Mouse (Mus musculus) mature B cell (primary cell): ENCODE results near the gene Zfpm1.

Source experiments
- in situ Hi-C: fragments of 300-500 bp; cut with MboI; formaldehyde crosslinking; loops from 2 replicates; pipeline ENCODE4 v1.14.3; 2019

Zfpm1 gene

DNA sequence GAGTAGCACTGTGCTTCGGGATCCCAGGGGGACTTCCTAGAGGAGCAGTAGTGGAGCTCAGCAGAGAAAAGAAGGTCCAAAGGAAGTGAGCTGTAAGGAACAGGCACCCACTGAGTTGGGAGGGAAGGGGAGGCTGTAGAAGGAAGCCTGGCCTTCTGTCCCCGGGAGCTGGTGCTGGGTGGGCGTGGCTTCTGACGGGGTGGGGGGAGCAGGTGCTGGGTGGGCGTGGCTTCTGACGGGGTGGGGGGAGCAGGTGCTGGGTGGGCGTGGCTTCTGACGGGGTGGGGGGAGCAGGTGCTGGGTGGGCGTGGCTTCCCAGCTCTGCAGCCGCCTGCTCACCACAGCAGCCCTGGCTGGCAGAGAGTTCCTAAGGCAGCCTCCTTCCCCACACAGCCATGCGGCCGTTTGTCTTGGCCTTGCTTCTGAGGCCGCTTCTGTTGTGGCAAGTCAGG, 42.0 kb downstream of the Zfpm1 start:
- in situ Hi-C loops, result loop anchor here (5.0 kb wide), 1 partner anchor 42 kb away; the partner anchor contains the start of gene Zfpm1

DNA sequence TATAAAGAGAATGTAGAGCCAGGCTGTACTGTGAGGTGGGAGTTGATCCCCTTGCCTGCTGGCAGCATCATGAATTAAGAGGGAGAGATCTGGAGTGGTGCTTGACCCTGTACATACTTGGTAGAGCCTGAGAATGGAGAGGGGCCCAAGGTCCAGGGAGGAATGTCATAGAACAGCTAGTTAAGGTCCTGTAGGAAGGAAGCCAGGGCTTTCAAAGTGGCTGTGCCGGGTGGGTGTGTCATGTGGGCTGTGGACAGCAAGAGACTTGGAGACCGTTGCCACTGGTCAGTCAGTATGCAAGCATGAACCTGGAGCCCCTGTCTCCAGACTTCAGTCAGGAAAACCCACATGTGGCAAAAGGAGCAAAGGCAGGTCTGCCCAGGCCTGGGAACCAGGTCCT, 43.3 kb downstream of the Zfpm1 start:
- in situ Hi-C loops, result no loop called here

DNA sequence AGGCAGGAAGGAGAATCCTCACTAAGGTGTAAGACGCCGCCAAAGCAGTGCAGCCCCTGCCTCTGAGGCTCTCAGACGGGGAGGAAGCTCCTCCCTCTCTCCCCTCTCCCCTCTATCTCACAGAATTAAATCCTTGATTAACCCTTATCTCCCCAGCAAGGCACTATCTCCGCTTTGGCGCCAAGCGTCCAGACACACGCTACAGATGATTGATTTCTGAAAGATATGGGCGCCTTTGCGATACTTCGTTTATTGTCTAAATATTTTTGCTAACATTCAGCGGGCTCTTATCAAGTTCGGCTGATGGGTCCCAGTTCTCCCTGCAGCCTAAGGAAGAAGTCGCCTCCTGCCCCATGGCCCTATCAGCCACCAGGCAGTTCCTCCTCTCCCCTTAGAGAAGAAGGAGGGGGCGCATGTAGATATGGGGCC, 44.2 kb downstream of the Zfpm1 start:
- in situ Hi-C loops, result no loop called here

DNA sequence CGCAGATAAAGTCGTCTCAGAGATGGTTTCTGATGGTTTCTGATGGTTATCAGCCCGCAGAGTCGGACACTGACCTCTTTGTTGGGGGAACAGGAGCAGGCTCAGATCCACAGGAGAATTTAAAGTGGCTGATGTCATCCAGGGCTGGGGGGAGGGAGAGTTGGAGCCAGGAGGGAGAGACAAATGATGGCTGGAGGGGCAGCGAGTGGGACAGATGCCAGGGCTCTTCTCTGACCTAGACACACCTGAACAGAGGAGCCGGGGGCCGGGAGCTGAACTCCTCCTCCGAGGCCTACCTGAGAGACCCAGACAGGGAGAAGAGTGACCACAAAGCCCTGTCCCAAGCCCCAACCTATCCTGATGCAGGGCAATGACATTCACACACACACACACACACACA, 47.1 kb downstream of the Zfpm1 start:
- in situ Hi-C loops, result no loop called here

DNA sequence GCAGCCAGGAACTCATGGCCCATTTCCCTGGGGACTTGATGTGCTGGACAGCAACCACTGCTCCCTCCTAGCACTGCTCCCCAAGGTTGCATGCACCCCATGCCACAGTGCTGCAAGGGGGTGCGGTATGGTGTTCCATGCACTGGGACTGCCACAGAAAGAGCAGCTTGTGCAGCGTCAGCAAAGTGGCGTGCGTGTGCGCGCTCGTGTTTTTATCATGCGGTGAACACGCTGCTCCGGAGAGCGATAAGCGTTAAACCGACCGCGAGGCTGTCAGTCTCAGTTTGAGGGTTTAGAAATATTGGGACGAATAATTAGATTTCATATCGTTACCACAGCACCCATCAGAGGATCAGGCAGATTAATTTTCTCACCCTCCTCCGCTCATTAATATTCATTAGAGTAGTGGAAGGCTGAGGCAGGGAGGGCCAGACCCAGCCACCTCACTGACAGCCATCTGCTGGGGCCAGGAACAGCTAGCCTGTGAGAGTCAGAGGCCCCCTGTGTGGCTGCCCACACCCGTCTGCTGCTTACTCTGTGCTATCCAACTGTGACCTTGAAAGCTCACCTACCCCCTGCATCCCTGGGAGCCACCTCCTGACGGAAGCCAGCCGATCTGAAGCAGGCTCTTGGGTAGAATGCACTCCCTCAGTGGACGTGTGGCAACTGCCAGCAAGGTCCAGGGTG, 47.8 kb downstream of the Zfpm1 start:
- in situ Hi-C loops, result no loop called here

DNA sequence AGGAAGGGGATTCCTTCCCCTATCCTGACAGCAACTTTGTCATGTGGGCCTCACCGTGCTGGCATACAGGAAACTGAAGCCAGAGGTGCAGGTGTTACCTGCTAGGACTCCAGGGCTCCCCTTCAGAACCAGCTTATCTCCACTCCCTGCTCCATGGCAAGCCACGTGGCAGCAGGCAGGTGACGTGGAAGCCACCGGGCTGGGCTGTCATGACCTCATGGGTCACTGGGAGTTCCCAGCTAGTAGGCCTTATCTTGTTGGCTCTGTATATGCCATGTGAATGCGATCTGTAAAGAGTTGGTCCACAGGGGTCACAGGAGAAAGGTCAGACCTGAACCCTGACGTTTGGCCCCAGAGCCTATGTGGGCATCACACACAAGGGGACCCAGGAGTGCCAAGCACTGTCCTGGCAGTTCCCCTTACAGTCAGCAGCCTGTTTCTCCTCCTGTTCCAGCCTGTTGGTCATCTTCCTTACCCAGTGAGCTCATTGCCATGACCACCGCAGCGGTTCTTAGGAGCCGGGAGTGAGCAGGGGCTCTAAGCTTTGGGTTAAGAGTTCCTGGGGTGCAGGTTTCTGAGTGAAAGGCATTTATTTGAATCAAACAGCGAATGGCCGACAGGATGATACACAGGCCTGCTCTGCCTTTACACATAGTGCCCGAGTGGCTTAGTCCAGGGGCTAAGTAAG, 48.6 kb downstream of the Zfpm1 start:
- in situ Hi-C loops, result no loop called here

DNA sequence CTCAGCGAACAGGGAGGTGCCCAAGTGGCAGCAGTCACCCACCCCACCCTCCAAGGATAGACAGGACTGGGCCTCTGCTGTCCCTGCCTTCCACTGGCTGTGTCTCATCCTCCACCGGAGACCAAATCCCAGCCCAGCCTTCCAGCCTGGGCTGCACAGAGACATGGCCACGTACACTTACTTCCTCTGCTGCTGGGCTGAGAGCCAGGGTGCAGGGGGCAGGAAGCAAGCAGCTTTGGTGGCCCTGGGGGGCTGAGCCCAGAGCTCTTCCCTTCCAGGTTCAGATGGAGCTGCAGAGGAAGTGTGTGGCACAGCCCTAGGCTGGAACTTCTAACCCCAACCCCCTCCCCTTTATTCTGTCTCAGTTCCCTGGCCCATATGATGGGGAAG, 49.2 kb downstream of the Zfpm1 start:
- in situ Hi-C loops, result no loop called here

DNA sequence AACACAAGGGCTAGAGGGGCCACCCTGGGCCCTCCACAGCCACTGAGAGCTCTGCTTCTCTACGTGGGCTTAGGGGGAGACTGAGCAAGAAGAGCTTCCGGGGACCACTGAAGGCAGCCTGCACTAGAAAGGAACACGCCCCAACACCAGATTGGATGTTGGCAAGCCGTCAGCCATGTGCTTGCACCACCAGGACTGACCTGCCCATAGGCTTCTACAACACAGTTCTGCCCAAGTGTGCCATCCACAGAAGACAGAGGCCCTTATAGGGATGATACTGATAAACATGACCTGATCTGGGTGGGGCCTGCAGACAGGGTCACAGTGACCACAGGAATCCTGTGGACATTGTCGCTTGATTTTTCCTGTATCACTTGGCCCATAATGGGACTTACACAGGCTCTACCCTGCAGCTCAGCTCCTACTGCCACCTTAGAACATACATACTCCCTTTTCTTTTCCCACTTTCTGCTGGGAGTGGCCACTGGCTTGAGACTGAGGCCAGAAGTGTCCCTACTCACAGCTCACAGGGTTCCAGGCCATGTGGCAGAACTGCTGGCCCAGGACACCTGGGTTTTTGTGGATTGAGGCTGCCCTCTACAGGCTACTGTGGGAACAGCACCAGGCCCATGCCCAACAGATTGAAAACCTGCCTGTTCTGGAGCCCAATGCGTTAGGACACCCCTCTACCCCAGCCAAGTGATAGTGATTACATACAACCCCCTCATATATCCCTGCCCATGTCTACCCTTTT, 51.0 kb downstream of the Zfpm1 start:
- in situ Hi-C loops, result no loop called here

DNA sequence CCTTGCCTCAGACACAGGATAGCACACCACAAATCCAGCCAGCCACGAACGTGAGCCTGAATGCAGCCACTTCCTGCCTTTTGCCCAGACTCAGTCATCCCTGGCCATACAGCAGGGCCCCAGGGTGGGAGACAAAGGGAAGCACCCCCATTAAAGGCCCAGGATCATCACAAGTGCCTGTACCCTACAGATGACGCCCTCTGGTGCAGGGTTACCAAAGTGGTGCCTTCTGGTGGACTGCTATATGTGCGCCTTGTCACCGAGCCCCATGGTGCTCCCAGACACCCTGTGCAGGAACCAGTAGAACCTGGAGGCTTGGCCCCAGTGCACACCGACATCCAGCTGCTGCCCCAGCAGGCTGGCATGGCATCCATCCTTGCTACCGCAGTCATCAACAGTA, 51.6 kb downstream of the Zfpm1 start:
- in situ Hi-C loops, result no loop called here

DNA sequence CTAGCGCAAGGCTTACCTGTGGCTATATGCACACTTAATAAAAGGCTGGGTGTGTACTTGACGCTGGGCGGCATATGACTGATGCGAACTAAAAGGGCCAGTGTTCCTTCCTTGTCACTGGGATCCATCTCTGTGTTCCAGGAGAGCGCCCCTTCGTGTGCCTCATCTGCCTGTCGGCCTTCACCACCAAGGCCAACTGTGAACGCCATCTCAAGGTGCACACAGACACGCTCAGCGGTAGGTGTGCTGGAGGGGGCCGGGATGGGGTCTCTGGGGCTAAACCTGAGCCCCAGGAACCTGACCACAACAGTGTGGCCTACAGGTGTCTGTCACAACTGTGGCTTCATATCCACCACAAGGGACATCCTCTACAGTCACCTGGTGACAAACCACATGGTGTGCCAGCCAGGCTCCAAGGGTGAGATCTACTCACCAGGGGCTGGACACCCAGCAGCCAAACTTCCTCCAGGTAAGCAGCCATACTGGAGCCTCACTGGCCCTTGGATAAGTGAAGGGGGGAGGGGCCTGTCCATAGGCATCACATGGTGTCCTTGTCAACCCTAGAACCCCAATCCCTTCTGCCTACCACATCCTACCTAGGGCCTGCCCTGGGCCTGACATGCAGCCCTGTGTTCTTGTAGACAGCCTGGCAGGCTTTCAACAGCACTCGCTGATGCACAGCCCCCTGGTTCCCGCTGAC, 53.0 kb downstream of the Zfpm1 start:
- in situ Hi-C loops, result no loop called here

DNA sequence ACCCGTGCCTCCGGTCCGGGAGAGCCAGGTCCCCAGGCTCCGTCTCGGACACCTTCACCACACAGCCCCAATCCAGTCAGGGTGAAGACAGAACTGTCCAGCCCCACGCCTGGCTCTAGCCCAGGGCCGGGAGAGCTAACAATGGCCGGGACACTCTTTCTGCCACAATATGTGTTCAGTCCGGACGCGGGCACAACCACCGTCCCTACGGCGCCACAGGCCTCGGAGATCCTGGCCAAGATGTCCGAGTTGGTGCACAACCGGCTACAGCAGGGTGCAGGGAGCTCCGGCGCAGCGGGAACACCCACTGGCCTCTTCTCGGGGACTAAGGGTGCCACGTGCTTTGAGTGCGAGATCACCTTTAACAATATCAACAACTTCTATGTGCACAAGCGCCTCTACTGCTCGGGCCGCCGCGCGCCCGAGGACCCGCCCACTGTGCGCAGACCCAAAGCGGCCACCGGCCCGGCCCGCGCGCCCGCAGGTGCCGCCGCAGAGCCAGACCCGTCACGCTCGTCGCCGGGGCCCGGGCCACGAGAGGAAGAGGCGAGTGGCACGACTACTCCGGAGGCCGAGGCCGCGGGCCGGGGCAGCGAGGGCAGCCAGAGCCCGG, 53.8 kb downstream of the Zfpm1 start:
- in situ Hi-C loops, result no loop called here

DNA sequence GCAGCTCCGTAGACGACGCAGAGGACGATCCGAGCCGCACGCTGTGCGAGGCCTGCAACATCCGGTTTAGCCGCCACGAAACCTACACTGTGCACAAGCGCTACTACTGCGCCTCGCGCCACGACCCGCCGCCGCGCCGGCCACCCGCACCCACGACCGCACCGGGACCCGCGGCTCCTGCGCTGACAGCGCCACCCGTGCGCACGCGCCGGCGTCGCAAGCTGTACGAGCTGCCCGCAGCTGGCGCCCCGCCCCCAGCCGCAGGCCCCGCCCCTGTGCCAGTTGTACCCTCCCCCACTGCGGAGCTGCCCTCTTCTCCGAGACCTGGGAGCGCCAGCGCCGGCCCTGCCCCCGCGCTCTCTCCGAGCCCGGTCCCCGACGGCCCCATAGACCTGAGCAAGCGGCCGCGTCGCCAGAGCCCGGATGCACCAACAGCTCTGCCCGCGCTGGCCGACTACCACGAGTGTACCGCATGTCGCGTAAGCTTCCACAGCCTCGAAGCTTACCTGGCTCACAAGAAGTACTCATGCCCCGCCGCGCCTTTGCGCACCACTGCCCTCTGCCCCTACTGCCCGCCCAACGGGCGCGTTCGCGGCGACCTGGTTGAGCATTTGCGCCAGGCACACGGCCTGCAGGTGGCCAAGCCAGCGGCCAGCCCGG, 54.4 kb downstream of the Zfpm1 start:
- in situ Hi-C loops, result no loop called here

DNA sequence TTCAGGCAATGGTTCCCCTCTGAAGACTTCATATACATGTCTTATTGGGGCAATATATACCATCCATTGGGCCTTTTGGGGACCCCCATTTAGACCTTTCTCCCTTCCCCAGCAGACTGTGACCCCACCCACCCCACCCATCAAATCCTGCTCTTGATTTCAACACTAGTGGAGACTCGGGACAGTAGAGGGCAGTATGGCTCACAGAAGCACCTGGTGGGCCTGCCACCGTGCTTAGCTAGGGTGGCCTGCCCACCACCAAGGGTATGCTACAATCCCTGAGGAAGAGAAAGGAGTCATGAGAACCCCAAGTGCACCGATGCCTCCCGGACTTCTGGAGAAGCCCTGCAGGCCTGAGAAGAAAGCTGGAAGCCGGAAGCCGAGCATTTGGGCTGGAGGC, 56.9 kb downstream of the Zfpm1 start:
- in situ Hi-C loops, result no loop called here

DNA sequence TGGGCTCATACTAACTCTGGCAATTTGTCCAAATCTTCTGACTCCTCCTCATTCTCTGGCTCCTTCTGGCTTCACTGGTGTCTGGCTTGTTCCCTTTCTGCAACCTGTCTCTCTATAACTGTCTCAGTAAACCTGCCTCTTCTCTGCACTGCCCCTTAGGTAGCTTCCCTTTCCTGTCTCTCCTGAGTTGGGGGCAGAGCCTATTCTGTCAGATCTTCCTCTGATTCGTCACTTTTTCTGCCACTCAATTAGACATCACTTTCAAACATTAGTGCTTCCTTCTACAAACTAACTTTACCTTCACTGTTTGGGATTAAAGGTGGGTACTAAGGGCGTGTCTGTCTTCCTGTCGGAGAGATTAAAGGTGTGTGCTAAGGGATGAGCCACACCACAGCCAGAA, 58.8 kb downstream of the Zfpm1 start:
- in situ Hi-C loops, result no loop called here

DNA sequence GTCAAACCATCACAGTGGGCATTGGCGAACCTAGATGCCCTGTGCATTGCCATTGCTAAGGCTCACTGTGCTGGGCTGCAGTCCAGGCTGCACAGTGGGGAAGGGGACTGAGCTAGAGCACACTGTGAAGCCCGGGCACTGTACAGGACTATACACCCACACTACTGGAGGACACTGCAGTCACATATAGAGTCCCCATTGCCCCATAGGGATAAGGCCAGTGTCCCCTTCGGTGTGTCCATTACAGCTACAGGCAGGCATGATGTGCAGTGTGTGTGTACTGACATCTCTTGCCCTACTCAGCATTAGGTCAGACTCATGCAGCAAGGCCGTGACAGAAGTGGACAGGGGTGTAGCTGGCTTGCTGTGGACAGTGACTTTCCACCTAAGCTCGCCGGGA, 59.8 kb downstream of the Zfpm1 start:
- in situ Hi-C loops, result no loop called here

DNA sequence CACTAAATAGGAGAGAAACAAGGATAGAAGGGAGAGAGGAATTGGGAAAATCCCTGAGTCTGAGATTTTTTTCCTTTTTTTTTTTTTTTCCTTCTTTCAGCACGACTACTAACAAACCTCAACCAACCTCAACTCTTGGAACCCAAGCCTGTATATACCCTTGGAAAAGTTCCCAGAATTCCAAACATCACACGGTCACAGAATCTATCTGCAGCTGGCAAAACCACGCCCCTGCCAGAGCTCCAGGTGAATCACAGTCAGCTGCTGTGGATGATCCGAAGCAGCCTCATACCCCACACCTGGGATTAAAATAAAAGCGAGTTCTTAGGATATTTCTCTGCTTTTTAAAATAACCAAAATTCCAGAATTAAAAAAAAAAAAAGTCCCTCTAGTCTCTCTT, 60.4 kb downstream of the Zfpm1 start:
- in situ Hi-C loops, result no loop called here

DNA sequence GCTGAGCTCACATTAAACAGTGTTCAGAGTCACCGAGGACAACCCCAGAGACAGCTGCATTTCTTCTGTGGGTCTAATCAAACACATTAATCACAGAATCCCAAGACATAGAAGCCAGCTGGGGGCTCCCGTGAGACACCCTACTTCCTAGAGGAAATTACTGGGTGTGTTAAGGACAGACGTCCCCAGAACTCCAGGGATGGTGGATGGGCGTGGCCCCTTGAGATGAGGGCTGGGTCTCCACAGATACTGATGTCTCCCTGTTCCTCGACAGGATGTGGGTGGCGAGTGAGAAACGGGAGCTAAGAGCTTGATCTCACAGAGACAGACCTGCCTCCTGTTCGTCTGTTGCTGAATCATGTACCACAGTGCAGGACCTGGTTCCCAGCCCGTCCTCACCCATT, 60.9 kb downstream of the Zfpm1 start:
- in situ Hi-C loops, result no loop called here

DNA sequence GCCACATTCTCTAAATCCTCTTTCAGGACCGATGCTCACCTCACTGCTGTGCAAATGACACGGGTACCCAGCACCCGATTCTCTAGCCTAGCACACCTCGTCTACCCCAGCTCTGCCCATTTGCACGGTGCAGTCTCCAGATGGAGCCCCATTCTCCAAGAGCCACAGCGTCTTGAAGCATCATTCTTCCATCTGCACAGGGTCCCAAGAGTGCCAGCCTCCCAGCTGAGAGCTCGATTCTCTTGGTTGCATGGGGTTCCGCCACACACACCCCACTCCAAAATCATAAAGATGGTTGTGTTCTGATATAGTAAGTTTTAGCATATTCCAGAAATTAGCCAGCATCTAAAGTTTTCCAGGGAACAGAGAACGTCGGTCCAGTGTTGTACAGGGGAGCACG, 61.4 kb downstream of the Zfpm1 start:
- in situ Hi-C loops, result no loop called here

DNA sequence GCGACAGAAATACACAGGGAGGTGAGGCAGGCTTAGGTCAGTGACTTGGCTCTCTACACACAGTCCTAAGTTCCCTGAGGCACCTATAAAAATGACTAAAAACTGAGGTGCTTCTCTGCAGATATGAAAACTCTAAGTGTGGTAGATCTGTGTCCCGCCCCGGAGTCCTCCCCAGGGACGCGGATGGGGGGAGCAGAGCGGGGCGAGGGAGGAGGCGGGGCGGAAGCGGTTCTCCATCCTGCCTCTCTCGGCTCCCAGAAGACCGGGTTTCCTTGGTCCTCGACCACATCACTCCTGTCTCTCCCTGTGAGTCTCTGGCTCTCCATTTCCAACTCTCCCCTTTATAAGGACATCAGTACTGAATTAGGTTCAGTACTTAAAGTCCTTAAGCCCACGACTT, 61.8 kb downstream of the Zfpm1 start:
- in situ Hi-C loops, result no loop called here

DNA sequence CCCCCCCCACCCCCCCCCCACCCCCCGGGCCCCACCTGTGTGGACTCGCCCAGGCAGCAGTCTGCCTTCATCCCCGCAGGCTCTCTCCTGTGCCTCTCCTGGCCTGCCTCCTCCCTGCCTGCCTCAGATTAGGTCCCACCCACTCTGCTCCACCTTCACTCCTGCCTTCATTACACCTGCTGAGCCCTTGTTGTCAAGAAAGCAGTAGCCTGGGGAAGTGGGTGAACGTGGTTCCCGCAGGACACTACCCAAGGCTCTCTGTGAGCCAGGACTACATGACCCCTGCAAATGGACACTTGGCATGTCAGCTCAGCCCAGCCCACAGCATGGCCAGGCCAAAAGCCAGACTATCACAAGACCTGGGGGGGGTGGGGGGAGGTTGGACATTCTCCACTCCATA, 62.3 kb downstream of the Zfpm1 start:
- in situ Hi-C loops, result no loop called here
